Mouse (Mus musculus): ENCODE data around the gene Pigv. TPM values are rescaled to one million over a fixed set of nuclear protein-coding genes. Genes with fewer than 3 reads are reported as not detected.

Pigv gene
- total RNA-seq (2021) (10 to 100 TPM; 13.0 to 19.7 TPM), polyA plus RNA-seq (2012; rRNA removed) (13.4 and 14.0 TPM in 2 replicates)
- long read RNA-seq, transcript Pigv-201 (4 exons, 3,979 nt) = major isoform, 13 of 19 reads
- long read RNA-seq, partial matches to known transcripts = 0 of 19 reads
- long read RNA-seq, other reads (novel, unspliced or antisense) = 2 of 19 reads

DNA sequence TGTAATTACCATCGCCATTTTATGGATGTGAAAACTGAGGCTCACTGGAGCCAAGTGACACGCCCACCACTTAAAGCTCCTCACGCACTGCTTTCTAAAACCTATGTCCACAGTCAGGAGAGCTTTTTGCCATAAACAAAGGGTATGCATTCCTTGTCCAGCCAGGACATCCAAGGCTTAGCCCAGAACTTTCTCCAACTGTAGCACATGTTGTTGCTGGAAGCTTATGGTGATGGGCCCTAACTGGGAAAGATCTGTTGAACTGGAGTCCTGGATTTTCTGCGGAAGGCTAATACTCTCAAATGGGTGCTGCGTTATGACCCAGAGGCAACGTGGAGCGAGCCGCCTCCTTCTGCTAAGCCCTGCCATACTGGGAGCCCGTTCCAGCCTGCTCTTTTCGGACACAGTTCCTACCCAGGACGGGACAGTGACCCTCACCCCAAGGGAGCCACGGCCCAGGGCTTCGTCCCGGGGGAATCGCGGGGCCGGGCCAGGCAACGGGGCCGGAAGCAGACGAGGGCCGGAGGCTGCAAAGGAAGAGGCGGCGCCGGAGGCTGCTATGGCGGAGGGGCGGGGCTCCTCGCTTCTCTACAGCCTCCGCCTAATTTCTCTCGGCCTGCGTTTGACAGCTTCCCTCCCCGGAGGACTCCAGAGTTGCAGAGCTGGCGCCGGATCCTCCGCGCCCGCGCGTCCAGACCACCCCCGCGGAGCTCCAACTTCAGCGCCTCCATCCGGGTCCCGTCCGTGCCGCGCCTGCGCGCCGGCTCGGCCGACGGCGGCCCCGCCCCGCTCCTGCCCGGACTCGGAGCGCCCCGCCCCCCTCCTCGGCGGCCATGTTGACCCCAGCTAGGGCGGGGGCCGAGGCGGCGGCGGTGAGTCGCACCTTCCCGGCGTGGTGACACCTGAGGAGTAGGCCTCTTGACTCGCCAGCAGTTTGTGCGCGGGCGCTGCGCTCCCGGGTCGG is at the start of gene Pigv:
TSS of gene Pigv (minus strand) at position 767 of the 964 bp plus-strand sequence.
- DNase-seq = peak; percentile 95

DNA sequence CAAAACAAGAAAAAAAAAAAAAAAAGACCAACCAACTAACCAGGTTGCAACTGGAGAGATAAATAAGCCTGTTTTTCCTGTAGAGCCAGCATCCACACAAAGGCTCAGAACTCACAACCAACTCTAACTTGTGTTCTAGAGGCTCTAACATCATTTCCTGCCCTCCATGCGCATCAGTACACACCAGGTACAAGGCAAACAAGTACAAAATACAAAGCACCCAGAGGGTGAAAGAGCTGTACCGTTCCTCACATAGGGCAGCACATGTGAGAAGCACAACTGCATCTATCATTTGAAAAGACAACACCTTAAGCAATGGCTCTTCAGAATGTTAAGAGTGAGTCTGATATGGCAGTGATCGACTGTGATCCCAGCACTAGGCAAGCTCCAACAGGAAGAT is 47.3 kb upstream of the Pigv start:
- DNase-seq = no peak

DNA sequence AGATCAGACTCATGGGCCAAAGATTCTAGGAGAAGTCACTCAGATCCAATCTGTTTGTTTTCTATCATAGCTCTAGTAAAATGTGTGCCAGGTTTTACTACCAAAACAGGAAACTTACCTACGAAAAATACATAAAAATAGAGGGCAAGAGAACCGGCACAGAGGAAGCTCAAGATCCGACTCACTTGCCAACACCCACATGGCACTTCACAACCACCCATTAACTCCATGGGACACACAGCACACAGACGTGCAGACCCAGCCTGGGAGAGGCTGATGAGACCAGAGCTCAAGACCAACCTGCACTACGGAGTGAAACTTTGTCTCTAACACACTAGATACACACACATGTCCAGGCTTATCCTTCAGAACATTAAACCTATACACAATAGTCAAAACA is 40.3 kb upstream of the Pigv start:
- no peak for DNase-seq

DNA sequence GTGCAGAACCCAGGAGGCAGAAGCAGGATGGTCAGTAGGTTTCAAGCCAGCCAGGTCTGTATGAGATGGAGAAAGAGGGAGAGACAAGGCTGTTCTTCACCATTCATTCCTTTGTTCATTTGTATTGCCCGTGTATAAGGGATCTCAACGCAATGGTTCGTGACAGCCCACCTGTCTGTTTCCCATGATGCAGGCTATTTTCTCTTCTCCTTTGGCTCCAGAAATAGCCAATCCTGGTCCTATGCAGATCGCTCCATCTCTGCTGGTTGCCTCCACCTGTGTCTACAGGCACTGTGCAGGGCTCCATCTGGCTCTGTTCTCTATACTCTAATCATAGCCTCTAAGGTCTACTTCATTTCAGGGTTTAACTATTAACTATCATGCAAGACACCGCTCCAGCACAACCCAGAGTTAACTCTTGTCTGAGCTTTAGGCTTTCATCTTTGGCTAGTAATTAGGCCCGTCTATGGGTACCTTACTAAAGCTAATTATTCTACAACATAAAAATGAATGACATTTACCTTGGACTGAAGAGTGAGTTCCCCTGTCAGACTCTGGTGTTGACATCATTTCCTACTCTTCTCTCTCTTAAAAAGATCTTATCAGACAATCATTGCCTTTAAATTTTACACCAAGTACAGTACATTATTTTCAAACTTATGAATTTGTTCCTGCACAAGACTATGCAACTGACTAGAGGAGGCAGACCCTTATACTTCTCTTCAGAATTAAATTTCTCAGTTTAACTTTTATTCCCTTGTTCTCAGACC is 39.0 kb upstream of the Pigv start:
- DNase-seq = no peak

DNA sequence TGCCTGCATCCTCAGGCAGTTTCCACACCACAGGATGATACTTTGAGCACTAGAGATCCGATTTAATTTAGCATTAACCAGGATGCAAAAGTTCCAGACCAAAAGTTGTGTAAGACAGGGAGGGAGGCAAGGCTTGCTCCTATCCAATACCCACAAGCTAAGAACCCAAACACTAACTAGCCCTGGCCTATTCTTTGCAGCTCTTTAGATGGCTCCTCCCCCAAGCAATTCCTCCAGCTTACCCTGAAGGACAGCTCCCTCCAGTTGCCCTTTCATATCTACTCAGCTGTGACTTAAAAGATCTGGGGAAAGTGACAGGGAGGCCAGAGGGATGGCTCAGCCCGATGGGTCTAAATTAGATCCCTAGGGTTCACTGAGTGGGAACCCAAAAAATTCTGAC is 36.9 kb upstream of the Pigv start:
- peak; percentile 40 for DNase-seq

DNA sequence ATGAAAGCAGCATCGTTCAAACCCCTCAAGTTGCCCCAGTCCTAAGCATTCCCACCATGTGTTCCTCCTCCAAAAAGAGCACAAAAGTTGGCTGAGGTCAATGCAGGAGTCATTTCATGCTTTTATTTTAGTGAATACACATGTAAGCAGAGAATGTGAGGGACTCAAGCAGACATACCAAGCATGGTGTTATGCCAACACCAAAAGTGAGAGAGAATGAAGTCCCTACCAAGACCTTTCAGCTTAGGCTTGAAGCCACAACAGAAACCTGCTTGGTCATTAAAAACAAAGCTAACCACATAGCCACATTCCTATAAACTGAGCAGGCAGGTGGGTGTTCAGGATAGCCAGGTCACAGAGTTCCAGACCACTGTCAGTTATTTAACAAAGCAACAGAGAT is 35.0 kb upstream of the Pigv start:
- DNase-seq = no peak

DNA sequence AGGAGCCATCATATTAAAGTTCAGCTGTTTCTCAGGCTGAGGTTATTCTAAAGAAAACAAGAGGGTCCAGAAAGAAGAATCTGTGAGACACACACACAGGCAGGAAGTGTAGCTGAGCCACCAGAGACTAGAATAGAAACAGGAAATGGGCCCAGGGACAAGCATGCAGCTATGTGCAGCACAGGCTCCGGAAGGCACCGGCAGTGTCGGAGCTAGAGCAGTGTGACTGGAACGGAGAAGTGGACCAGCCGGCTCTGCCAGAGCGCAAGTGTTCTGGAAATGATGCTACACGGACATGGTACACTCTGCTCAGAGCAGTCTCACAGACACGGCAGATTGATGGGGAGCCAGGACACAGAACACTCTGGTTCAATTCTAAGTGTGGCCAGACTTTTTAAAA is 34.5 kb upstream of the Pigv start:
- peak; percentile 73 for DNase-seq

DNA sequence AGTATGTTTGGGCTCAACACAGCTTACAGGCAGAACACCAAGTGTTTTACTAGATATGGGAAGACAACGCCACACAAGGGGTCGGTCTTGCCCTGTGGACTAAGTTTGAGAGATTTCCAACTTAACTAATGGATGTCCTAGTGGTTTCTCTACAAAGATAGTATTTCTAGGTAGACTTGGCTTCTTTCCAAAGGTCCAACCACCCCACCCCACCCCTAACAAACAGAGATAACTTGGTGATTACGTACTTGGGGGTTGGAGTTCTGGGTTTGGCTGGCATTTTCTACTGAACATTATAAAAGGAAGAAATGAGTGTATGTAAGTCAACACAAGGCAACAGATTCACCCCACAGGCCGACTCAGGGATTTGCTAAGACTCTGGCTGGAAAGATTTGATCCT is 32.6 kb upstream of the Pigv start:
- no peak for DNase-seq

DNA sequence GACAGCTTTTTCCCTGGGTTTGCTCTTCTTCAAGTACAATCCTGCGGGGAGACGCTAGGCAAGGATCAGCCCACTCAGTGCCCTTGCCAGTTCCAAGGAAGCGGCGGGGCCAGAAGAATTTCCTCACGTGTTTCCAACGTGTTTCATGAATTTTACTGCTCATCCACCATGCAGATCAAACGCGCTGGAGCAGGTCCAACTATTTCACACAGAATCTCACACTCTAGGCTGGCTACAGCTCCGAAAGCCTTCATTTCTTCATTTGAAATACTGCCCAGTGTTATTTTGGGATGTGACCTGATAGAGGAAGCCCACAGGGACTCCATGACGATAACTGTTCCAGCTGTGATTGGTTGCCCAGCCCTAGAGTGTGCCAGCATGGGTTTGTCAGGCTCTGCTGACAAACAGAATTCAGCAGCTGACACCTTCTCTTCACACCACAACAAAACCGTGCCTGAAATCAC is 28.5 kb upstream of the Pigv start:
- DNase-seq = peak; percentile 66

DNA sequence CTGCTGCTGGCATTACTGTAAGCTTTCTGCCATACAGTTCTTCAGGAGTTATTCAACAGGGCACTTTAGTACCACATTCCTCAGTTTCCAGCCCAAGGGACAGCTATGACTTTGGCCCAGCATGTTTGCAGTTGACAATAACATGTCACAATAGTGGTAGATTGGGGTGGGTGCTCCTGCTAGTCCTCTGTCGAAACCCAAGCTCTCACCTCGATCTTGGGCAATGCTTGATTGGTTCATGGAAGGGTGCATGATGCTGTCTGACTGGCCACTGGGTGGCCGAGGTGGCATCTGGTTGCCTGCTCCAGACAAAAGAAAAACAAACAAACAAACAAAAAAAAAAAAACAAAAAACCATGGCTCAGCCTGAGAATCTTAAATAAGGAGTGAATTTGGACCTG is 22.9 kb upstream of the Pigv start:
- DNase-seq = no peak

DNA sequence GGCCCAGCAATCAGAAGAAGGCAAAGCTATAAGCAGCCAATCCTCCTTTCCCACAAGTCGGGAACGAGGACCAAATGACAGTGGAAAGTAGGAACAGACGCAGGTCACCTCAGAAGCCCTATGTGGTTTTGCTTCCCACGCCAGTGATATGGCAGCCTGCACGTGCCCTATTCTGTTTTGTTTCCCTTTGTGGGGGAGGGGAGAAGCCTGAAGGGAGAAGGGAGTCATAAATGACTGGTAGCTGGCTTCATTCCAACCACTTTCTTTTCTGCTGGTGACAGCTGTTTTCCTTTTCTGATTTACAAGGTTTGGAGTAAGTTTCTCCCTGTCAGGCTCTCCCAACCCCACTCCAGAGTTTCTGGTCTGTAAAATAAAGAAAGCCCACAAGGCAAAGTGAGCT is 17.8 kb upstream of the Pigv start:
- DNase-seq = peak; percentile 46

DNA sequence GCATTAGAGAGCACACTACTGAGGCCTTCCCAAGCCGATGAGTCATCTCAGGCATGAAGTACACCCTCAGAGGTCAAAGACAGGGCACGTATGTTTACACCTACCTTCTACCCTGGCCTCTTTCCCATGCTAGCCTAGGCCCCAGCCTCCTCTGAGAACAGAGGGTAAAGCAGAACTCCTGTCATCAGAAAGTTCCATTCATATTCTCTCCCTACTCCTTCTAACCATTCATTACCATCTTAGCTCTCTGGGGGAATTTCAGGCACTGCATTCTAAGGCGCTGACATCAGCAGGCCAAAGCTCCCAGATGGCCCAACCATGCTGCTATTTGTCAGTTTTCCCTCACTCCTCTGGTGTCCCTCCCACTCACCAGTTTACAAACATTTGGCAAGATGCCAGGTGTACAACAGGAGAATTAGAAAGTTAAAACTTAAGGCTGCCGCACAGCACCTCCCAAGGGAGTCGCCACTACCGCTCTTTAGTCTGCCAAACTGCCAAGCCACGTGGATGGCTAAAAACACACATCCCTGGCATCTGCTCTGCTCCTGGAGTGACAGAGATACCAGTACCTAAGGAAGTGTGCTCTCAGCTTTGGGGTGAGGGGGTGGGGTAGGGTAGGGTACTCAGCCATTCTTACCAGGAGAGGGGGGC is 16.1 kb upstream of the Pigv start:
- peak; percentile 65 for DNase-seq

DNA sequence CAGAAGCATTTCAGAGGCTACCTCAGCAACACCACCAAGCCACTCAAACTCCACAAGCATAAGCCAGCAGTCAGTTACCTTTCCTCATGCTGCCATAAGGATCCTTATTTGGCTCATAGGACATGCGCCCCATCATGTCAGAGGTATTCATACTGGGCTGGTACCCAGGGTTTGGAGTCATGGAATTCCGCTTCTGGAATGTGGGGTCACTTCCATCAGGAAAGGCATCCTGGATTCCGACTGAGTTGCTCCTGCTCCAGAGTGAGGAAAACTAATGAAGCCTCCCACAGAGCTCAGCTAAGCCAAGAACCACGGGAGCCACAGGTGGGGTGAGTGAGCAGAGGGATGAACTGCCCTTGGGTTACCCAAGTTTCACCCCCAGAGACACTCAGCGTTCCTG is 14.7 kb upstream of the Pigv start:
- DNase-seq = no peak

DNA sequence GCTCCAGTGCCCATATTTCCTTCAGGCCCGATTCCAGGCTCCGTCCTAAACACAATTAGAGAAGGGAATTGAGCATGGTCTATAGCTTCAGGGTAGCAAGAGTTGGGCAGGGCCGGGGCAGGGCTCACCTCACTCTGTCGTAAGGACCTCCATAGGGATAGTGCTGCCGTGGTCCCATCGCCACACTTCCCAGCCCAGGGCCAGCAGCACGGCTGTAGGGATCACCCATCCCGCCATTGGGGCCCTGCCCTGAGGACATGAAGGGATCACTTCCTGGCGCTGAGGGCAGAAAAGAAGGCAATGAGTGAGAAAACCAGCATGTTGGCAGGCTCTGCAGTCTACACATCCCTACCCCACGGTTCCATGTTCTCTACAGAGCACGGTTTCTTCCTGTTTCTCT is 14.1 kb upstream of the Pigv start:
- no peak for DNase-seq

DNA sequence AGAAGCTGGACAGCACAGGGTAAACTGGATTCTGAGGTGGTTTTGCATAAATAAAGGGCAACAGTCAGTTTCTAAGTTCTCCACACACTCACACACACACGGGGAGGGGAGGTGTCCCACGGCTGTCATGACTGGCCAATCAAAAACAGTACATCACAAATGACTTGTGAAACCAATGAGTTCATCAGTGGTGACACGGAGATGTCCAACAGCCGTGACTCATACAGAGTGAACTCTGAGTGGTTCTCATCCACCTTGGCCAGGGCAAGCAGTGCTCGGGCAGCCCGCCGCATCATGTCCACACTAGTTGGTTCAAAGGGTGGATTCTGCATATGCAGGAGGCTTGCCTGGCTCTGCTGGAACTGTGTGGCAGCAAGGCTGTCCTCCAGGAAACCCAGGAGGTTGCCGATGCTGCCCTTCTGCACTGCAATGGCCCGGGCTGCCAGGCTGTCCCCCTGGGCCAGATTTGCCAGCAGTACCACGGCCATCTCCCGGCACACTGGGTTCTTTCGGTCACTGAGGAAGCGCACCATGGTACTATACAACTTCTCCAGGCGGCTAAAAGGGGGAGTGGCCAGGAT is 7.8 kb upstream of the Pigv start:
- peak; percentile 74 for DNase-seq

DNA sequence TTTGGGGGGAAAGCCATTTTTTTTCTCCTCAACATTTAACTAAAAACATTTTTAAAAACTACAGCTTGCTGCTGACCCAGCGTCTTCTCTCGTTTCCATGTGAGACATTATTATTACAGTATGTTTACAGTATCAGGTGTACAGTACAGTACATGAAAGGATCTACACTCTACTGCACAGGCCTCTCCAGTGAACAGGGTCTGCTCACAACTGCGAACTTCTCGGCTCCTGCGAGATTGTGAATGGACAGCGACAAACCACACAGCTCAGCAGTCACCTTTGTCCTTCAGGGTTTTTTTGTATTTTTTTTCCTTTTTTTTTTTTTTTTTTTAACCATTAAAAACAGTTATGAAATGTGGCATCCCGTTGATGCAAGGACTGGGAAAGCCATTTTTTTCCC is 7.2 kb upstream of the Pigv start:
- no peak for DNase-seq

DNA sequence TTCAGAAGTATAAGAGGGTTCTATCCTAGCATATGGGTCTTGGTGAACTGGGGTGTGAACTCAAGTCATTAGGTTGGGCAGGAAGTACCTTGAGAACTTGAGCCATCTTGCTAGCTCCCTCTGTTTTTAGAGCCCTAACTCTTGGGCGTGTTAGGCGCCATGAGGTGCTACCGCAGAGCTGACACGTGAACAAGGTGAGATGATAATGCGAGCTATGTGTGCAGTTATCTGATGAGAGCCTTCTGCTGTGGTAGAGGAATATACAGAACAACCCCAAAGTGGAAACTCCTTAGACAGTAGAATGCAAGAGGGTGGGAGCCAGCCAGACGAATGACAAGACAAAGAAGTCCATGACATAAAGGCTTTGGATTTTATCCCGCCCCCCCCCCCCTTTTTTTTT is 4.8 kb upstream of the Pigv start:
- no peak for DNase-seq

DNA sequence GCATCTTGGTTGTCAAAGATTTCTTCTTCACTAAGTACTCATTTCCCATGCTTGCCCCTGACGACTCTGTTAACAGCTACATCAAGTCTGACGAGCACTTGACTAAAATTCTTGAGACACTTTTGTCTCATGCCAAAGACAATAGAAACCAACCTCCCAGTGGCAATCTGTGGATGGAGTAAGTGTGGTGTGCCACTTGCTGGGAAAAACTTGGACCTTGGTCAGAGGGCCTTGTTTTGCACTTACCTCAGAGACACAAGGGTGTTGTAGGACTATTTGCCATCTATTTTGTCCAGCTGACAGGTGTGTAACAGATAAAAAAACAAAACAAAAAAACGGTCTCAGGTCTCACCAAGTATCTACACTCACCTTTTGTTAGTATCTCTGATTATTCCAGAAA is 3.7 kb upstream of the Pigv start:
- no peak for DNase-seq

DNA sequence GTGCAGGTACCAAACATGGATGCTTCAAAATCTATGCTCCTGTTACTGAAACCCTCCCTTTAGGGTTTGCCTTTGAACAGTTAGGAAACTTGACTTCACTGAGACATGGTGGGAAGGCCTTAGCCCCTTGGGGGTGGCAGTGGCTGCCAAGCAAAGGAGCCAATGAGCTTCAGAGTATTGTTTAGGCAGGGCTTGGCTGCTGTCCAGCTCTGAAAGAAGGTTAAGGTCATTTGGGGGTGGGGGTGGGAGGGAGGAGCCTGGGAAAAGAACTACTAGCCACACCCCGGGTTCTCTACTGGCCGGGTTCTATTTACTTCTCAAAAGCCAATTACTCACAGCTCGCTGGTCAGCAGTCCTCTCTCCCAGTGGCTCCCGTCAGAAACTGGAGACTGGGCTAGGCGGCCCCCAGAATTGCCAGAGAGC is 3.2 kb upstream of the Pigv start:
- peak; percentile 84 for DNase-seq

DNA sequence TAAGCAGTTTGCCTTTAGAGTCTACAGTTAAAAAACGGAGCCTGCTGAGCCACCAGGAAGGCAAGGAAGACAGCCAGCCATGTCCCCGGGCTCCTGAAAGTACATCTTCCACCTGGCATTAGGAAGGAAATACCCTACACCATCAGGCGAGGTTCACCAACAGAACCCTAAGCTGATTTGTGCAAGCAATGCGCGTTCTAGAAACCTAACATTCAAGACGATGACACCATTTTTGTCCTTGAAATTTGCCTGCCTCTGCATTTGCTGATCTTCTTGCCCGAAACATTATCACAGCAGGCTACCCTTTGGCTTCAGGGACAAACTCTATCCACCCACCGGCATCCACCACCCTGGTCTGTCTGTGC is 1.9 kb upstream of the Pigv start:
- peak; percentile 38 for DNase-seq

DNA sequence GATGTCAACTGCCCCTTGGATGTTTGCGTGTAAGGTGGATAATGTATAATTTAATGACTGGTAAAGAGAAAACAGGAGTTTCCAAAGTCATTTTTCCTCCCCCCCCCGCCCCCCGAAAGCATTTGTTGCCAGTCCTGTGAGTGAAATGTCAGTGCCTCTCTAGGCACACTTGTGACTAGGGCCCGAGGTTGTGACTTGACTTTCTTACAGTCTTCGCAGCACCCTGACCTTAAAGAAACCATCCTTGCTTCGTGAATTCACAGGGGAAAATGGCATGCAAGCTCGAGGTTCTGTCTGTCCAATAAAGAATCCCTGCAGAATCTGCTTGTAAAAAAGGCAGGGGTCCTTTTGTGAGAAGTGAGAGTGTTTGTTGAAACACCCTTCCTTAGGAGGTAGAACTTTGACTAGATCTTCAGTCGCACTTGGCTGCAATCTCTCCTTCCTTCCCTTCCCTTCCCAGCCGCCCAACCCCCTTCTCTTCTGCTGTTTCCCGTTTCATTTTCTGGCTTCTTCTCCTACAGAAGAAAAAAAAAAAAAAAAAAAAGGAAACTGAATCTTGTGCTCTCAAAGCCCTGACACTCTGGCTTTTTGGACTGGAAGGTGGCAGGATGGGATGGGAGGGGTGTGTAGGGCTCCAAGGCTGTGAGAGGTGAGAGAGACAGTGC is 1.4 kb upstream of the Pigv start:
- DNase-seq = peak; percentile 66
